Mouse (Mus musculus): ENCODE results near the gene Fgfr2. TPM values are rescaled to one million over a fixed set of nuclear protein-coding genes. Genes with fewer than 3 reads are reported as not detected.

The Fgfr2 gene
- total RNA-seq, 1 experiment: 37.5 TPM

- H3K4me3 ChIP-seq (ENCODE audit: insufficient read depth in 1 of 2, low read depth in 1 of 2, low read length in 2 of 2, poor library complexity in 1 of 2, severe bottlenecking in 1 of 2): no peak overlapping the region
- DNase-seq (ENCODE audit: low read depth, low spot score): no peak
- peaks cover 36% of the 10 kb centered on the region for H3K36me3 ChIP-seq (ENCODE audit: control insufficient read depth, insufficient read depth, low read length, poor library complexity, severe bottlenecking)
- in situ Hi-C loops (cut with MboI; ENCODE audit: low sequenced_read_pairs in 2 of 2, unreplicated experiment in 2 of 2): no loop called here
- H3K9me3 ChIP-seq (ENCODE audit: control insufficient read depth, insufficient read depth, low read depth, low read length): no peaks in the 10 kb centered on the region
- no peak overlapping the region for H3K27ac ChIP-seq (ENCODE audit: insufficient read depth, low read depth, low read length, poor library complexity, severe bottlenecking)
- H3K9ac ChIP-seq (ENCODE audit: insufficient read depth, low read depth, low read length, poor library complexity, severe bottlenecking): no peak overlapping the region
- peaks cover 10 to 60% of the 10 kb centered on the region in 2 experiments for H3K4me1 ChIP-seq (ENCODE audit: control insufficient read depth in 2 of 2, insufficient read depth in 2 of 2, low read length in 2 of 2, poor library complexity in 1 of 2)
- TF ChIP-seq MAFK (IDR thresholded peaks at IDR 0.05; ENCODE audit: insufficient read depth, low read depth, low read length) (no peak), HCFC1 (IDR thresholded peaks at IDR 0.05; ENCODE audit: borderline replicate concordance, insufficient read depth, low read length) (no peak), ZNF384 (IDR thresholded peaks at IDR 0.05; ENCODE audit: low read depth, low read length) (no peak), CHD2 (IDR thresholded peaks at IDR 0.05; ENCODE audit: low read depth, low read length) (no peak), ZC3H11A (IDR thresholded peaks at IDR 0.05; ENCODE audit: borderline replicate concordance, low read depth, low read length) (no peak)
Measured at GRCm38 (mm10) chr7:133035901-133036300, 87.2 kb downstream of the Fgfr2 start.

- H3K4me3 ChIP-seq (ENCODE audit: insufficient read depth in 1 of 2, low read depth in 1 of 2, low read length in 2 of 2, poor library complexity in 1 of 2, severe bottlenecking in 1 of 2): no peak overlapping the region
- peaks cover 31% of the 10 kb centered on the region for H3K36me3 ChIP-seq (ENCODE audit: control insufficient read depth, insufficient read depth, low read length, poor library complexity, severe bottlenecking)
- no peak overlapping the region for H3K9ac ChIP-seq (ENCODE audit: insufficient read depth, low read depth, low read length, poor library complexity, severe bottlenecking)
- DNase-seq (ENCODE audit: low read depth, low spot score): peak; percentile 58
- no peak for TF ChIP-seq CHD2 (IDR thresholded peaks at IDR 0.05; ENCODE audit: low read depth, low read length)
- peak; percentile 47; the same call in 1 of the 2 replicates for TF ChIP-seq ZC3H11A (IDR thresholded peaks at IDR 0.05; ENCODE audit: borderline replicate concordance, low read depth, low read length)
- TF ChIP-seq HCFC1 (IDR thresholded peaks at IDR 0.05; ENCODE audit: borderline replicate concordance, insufficient read depth, low read length): no peak
- peaks cover 7 to 49% of the 10 kb centered on the region in 2 experiments for H3K4me1 ChIP-seq (ENCODE audit: control insufficient read depth in 2 of 2, insufficient read depth in 2 of 2, low read length in 2 of 2, poor library complexity in 1 of 2)
- no peak overlapping the region for H3K27ac ChIP-seq (ENCODE audit: insufficient read depth, low read depth, low read length, poor library complexity, severe bottlenecking)
- H3K9me3 ChIP-seq (ENCODE audit: control insufficient read depth, insufficient read depth, low read depth, low read length): no peaks in the 10 kb centered on the region
- in situ Hi-C loops (cut with MboI; ENCODE audit: low sequenced_read_pairs in 2 of 2, unreplicated experiment in 2 of 2): no loop called here
Measured at GRCm38 (mm10) chr7:133032589-133033203, 90.5 kb downstream of the Fgfr2 start.

- DNase-seq (ENCODE audit: low read depth, low spot score): no peak
- Histone ChIP-seq H3K4me3 (ENCODE audit: insufficient read depth in 1 of 2, low read depth in 1 of 2, low read length in 2 of 2, poor library complexity in 1 of 2, severe bottlenecking in 1 of 2) (no peak overlapping the region), H3K9ac (ENCODE audit: insufficient read depth, low read depth, low read length, poor library complexity, severe bottlenecking) (no peak overlapping the region), H3K27ac (ENCODE audit: insufficient read depth, low read depth, low read length, poor library complexity, severe bottlenecking) (no peak overlapping the region), H3K4me1 (ENCODE audit: control insufficient read depth in 2 of 2, insufficient read depth in 2 of 2, low read length in 2 of 2, poor library complexity in 1 of 2) (peaks cover 5 to 38% of the 10 kb centered on the region in 2 experiments), H3K36me3 (ENCODE audit: control insufficient read depth, insufficient read depth, low read length, poor library complexity, severe bottlenecking) (peaks cover 28% of the 10 kb centered on the region), H3K9me3 (ENCODE audit: control insufficient read depth, insufficient read depth, low read depth, low read length) (no peaks in the 10 kb centered on the region)
- in situ Hi-C loops (cut with MboI; ENCODE audit: low sequenced_read_pairs in 2 of 2, unreplicated experiment in 2 of 2): no loop called here
- TF ChIP-seq MAFK (IDR thresholded peaks at IDR 0.05; ENCODE audit: insufficient read depth, low read depth, low read length) (no peak), ZNF384 (IDR thresholded peaks at IDR 0.05; ENCODE audit: low read depth, low read length) (0 out of 2 replicates have a peak, but pooled peaks have one; percentile 24)
Measured at GRCm38 (mm10) chr7:133029496-133030047, 93.6 kb downstream of the Fgfr2 start.

- no peaks in the 10 kb centered on the region for H3K9me3 ChIP-seq (ENCODE audit: control insufficient read depth, insufficient read depth, low read depth, low read length)
- no peak overlapping the region for H3K9ac ChIP-seq (ENCODE audit: insufficient read depth, low read depth, low read length, poor library complexity, severe bottlenecking)
- in situ Hi-C loops (cut with MboI; ENCODE audit: low sequenced_read_pairs in 2 of 2, unreplicated experiment in 2 of 2): no loop called here
- H3K27ac ChIP-seq (ENCODE audit: insufficient read depth, low read depth, low read length, poor library complexity, severe bottlenecking): no peak overlapping the region
- peaks cover 28% of the 10 kb centered on the region for H3K36me3 ChIP-seq (ENCODE audit: control insufficient read depth, insufficient read depth, low read length, poor library complexity, severe bottlenecking)
- no peak overlapping the region for H3K4me3 ChIP-seq (ENCODE audit: insufficient read depth in 1 of 2, low read depth in 1 of 2, low read length in 2 of 2, poor library complexity in 1 of 2, severe bottlenecking in 1 of 2)
- DNase-seq (ENCODE audit: low read depth, low spot score): no peak
- TF ChIP-seq ZC3H11A (IDR thresholded peaks at IDR 0.05; ENCODE audit: borderline replicate concordance, low read depth, low read length) (no peak), ZNF384 (IDR thresholded peaks at IDR 0.05; ENCODE audit: low read depth, low read length) (no peak), MAFK (IDR thresholded peaks at IDR 0.05; ENCODE audit: insufficient read depth, low read depth, low read length) (no peak), CHD2 (IDR thresholded peaks at IDR 0.05; ENCODE audit: low read depth, low read length) (no peak), HCFC1 (IDR thresholded peaks at IDR 0.05; ENCODE audit: borderline replicate concordance, insufficient read depth, low read length) (no peak)
- H3K4me1 ChIP-seq (ENCODE audit: control insufficient read depth in 2 of 2, insufficient read depth in 2 of 2, low read length in 2 of 2, poor library complexity in 1 of 2): peaks cover 3 to 34% of the 10 kb centered on the region in 2 experiments
Measured at GRCm38 (mm10) chr7:133029004-133029403, 94.1 kb downstream of the Fgfr2 start.
